Mouse (Mus musculus) megakaryocyte, embryonic 14.5 days (primary cell): ENCODE results near the gene Mettl3. TPM values are rescaled to one million over a fixed set of nuclear protein-coding genes. Genes with fewer than 3 reads are reported as not detected.

Experiments
- H3K27me3 ChIP-seq: replicated peaks from 2 replicates; pipeline ENCODE3; 2012; ENCODE audit warnings: inconsistent platforms
- H3K36me3 ChIP-seq: replicated peaks from 2 replicates; pipeline ENCODE3; 2012; ENCODE audit warnings: low read length, inconsistent platforms, mixed read lengths
- H3K4me1 ChIP-seq: 2 replicates; pipeline ENCODE4 v1.6.1; 2012; ENCODE audit warnings: inconsistent platforms
- H3K4me3 ChIP-seq: replicated peaks from 2 replicates; pipeline ENCODE3; 2012; ENCODE audit warnings: moderate library complexity, mild to moderate bottlenecking, inconsistent platforms
- H3K9me3 ChIP-seq: 2 replicates; pipeline ENCODE4 v1.6.1; 2012; ENCODE audit warnings: inconsistent platforms
- FLI1 ChIP-seq: IDR thresholded peaks from 2 replicates; pipeline ENCODE4 v1.6.1; 2012; ENCODE audit warnings: low read length, inconsistent platforms, mixed read lengths
- GATA1 ChIP-seq: IDR thresholded peaks from 3 replicates; pipeline ENCODE4 v1.6.1; 2012; ENCODE audit warnings: mixed read lengths, low read length, inconsistent platforms, borderline replicate concordance
- polyA plus RNA-seq: library from polyadenylated mRNA; stranded (reverse); fragments of >175 nt; gene quantifications from 2 replicates; pipeline ENCODE4 v1.2.3, GENCODE M21; 2012; ENCODE audit warnings: low replicate concordance; ENCODE audit not compliant: insufficient read depth

Mettl3 gene
- 2.5 TPM in 1 of 2 replicates, not detected in the other for polyA plus RNA-seq

DNA sequence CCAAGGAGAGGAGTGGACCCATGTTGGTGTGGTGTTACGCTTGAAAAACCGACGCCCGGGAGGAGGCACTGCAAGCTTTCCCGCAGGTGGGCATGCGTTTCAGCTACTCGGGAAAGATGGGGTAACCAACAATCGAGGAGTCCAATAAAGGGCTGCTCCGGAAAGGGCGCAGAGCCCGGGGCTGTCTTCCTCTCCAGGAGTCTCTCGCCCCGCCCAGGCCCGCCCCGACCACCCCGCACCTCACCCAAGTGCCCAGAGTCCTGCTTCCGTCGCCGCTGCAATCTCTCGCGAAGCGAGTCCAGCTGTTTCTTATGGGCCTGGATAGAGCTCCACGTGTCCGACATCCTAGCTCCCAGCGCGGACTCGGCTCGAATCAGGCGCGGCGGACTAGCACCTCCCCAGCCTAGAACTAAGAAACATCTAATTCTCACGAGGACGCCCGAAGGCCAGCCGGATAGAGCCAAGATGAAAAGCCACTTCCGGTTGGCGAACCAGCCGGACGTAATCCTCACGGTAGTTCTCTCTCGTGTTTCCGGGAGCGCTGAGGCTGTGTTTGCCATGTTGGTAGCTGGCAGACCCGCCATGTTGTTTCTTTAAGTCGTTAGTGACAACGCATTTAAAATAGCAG, at the start of gene Mettl3:
Gene Mettl3, minus strand, starts transcription at position 485 of the 628 bp plus-strand sequence.
- Histone ChIP-seq H3K4me1 (peaks cover 14% of the 10 kb centered on the region), H3K27me3 (no peaks in the 10 kb centered on the region), H3K36me3 (peaks cover 8% of the 10 kb centered on the region), H3K9me3 (no peaks in the 10 kb centered on the region), H3K4me3 (peak within 1 kb of the TSS; percentile 95)
- TF ChIP-seq FLI1 (peak; percentile 87; the same call in 1 of the 2 replicates), GATA1 (no peak)

DNA sequence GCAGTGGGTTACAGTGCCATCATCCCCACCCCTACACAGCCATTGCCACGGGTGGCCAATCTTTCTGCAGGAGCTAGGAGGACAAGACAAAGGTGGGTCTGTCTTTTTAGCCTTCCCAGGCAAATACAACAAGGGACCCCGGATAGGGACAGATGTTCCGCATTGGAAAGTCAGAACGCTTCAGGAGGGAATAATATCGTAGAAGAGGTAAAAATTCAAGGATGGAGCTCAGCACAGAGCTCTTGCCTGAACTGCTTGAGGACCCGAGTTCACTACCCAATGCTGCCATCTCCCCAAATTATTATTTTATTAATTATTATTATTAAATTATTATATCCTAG, 34.6 kb upstream of the Mettl3 start:
- TF ChIP-seq GATA1 (no peak), FLI1 (no peak)
- peaks cover 21% of the 10 kb centered on the region for H3K4me1 ChIP-seq
- peaks cover 9% of the 10 kb centered on the region for H3K27me3 ChIP-seq
- peaks cover 6% of the 10 kb centered on the region for H3K9me3 ChIP-seq
- no peak overlapping the region for H3K4me3 ChIP-seq
- no peaks in the 10 kb centered on the region for H3K36me3 ChIP-seq

DNA sequence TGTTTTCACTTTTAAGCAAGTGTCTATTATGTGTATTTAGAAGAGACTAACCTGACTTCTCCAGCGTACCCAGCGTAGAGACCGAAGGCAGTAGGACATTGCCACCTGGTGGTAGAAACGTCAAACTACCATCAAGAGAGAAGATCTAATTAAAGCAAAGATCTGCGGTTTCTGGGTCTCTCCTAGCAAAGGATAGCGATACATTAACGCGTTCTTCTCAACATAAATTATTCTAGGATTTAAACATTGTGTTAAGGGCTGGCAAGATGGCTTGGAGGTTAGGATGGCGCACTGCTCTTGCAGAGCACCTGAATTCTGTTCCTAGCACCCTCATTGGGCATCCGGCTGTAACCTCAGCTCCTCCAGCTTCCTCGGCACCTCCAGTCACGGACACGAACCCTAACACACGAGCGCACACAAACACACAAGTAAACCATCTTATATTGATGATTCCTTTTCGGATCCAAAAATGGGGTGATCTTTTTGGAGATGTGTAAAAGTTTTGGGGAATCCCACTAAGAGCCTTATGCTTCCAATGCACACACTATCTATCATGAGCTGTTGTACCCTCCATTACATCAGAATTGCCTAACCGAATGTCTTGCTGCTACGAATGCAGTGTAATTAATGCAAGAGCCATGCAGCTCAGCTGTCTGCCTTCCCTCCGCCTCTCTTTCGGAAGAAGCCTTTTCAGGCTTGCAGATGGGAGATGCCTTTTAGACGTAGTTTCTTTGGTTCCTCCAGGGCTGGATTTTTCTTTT, 34.0 kb upstream of the Mettl3 start:
- Histone ChIP-seq H3K4me1 (peaks cover 21% of the 10 kb centered on the region), H3K36me3 (no peaks in the 10 kb centered on the region), H3K4me3 (peak overlapping the region; percentile 79), H3K9me3 (0 out of 2 replicates have a peak, but pooled peaks cover under 1% of the 10 kb centered on the region), H3K27me3 (peaks cover 12% of the 10 kb centered on the region)
- TF ChIP-seq GATA1 (no peak), FLI1 (no peak)

DNA sequence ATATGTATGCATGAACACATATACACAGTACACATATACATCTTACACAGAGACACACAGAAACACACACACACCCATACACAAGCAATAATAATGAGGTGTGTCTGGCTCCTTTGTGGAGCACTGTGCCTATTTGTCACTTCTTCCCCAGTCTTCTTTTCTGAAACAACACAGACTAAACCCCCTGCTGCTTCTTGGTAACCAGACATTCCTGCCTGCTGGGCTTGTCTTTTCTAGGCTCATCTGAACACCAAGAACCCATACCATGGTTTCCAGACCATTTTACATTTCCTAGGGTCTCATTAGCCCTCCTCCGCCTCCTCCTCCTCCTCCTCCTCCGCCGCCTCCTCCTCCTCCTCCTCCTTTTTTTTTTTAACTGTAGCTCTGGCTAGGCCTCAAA, 27.2 kb upstream of the Mettl3 start:
- Histone ChIP-seq H3K4me3 (no peak overlapping the region), H3K9me3 (no peaks in the 10 kb centered on the region), H3K4me1 (peaks cover 15% of the 10 kb centered on the region), H3K27me3 (peaks cover 53% of the 10 kb centered on the region), H3K36me3 (no peaks in the 10 kb centered on the region)
- TF ChIP-seq GATA1 (no peak), FLI1 (no peak)

DNA sequence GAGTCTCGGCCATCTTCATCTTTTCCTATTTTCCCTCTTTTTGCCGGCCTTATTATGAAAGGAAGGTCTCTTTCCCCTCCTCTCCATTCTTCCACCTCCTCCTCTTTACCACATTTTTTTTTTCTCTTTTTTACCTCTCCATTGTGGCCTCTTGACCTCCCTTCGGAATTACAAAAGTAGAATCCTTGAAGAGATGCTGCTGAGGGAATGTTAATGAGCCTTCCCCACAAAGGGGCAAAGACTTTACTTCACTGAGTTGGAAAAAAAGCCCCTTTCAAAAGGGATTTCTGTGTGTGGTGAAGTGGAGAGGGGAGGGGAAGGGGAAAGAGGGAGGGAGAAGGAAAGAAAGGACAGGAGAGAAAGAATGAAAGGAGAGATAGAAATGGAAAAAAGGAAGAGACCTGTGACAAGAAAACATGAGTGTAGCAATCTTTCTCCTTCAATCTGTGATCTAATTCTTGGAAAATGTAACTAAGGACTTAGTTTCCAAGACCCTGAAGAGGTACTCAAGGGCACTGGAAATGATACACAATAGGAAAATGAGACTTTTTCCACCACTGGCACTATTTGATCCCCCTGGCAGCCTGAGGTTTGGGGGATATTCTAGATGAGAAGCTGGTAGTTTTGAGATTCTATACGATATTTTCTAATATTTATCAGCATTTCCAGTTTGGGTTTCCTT, 26.3 kb upstream of the Mettl3 start:
- H3K36me3 ChIP-seq: no peaks in the 10 kb centered on the region
- peaks cover 18% of the 10 kb centered on the region for H3K4me1 ChIP-seq
- no peaks in the 10 kb centered on the region for H3K9me3 ChIP-seq
- H3K27me3 ChIP-seq: peaks cover 63% of the 10 kb centered on the region
- TF ChIP-seq FLI1: no peak
- H3K4me3 ChIP-seq: no peak overlapping the region

DNA sequence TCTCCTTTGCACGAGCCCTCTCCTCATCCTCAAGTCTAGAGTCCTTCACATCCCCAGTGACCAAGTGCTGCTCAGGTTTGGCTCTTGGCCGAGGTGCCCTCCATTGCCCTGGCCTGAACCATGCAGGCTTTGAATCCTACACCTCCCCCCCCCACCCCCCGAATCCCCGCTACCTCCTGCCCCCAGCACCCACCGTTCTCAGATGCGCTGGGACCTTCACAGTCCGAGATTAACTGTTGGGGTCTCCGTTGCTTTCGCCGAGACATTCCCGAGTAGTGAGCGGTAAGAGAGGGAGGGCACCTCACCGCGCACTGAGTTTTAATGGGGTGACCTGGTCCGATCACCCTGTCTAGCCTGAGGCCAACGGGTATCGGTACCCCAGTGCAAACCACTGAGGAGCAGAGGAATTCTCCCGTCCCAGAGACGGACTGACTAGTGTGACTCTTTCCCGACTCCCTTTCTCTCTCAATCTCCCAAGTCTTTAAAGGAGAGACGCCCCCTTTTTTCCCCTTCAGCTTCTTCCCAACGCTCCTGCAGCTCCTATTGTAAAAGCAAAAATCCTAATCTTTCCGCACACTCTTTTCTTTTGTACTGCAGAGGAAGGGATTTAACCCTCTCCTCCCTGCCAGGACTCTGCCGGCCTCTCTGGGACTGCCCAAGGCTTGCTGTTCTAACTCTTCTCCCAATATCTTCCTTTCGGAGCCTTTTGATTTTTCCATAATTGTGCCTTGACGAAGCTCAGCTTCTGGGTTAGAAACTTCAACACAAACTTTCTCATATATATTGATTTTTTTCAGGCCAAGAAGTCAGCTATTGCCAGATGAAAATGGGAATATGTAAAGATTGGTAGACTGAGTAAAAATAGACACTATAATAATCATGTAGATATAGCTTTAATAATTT, 23.2 kb upstream of the Mettl3 start, which contains the start of gene Sall2:
Gene Sall2, minus strand, starts transcription at position 853 of the 903 bp plus-strand sequence.
- Histone ChIP-seq H3K9me3 (no peaks in the 10 kb centered on the region), H3K4me1 (peaks cover 17% of the 10 kb centered on the region), H3K36me3 (no peaks in the 10 kb centered on the region), H3K27me3 (peaks cover 75% of the 10 kb centered on the region), H3K4me3 (peak within 1 kb of the TSS; percentile 87)
- no peak for TF ChIP-seq GATA1
- TF ChIP-seq FLI1: no peak

DNA sequence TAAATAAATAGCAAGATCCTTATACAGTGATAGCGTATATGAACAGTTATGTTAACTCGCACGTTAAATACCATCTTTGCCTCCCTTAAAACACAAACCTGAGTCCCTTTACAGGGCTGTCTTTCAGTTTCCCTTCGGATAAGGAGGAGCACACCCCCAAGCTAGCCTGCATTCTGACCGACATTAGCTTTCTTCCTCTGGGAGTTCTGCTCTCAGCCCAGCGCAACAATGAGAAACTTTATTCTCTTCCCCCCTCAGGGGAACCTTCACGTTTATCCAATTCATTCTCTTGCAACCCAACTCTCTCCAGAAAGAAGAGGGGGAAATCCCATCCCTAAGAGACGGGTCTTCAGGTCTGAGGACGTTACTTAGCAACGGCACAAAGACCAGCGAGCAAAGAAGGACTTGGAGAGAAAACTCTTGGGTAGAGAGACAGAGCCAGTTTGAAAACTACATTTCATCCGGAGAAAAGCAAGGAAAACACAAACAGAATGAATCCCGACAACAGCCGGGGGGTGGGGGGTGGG, 22.5 kb upstream of the Mettl3 start:
- Histone ChIP-seq H3K4me3 (peak overlapping the region; percentile 87), H3K27me3 (peaks cover 78% of the 10 kb centered on the region), H3K4me1 (peaks cover 17% of the 10 kb centered on the region), H3K9me3 (no peaks in the 10 kb centered on the region), H3K36me3 (no peaks in the 10 kb centered on the region)
- TF ChIP-seq FLI1 (no peak), GATA1 (no peak)

DNA sequence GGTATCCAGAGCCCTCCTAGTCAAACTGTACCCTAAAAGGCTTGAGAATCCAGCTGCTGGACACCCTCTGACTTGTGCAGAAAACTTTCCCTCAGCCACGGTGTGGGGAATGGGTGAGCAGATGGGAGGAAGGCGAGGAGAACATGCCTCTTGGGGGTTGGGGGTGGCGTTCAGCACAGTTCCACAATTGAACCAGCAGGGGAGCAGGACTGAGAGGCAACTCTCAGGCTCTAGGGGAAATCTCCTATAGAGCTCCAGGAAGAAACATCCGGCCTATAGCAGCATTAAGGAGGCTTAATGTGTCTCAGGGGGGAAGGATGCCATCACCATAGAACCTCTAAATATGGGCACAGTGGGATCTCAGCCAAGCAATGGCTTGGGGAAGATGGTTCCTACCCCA, 21.0 kb upstream of the Mettl3 start:
- Histone ChIP-seq H3K9me3 (0 out of 2 replicates have a peak, but pooled peaks cover 3% of the 10 kb centered on the region), H3K4me3 (no peak overlapping the region), H3K4me1 (peaks cover 17% of the 10 kb centered on the region), H3K27me3 (peaks cover 72% of the 10 kb centered on the region), H3K36me3 (no peaks in the 10 kb centered on the region)
- TF ChIP-seq GATA1 (no peak), FLI1 (no peak)

DNA sequence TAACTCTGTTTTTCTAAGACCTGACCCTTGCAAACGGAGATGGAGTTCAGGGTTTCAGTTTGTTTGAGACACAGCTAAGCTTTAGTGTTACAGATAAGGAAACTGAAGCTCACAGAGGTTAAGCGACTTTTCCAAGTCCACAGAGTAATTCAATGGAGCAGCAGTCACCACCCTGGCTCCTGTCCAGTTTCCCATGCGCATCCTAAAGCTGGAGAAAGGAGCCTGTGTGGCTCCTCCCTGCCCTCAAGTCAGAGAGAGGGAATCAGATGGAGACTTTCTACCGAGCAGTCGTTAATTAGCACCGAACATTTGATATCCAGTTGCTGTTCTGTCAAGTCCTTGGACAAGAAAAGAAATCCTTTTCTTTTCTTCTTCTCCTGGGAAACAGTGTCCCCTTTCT, 14.4 kb upstream of the Mettl3 start:
- no peak for TF ChIP-seq GATA1
- TF ChIP-seq FLI1: no peak
- H3K27me3 ChIP-seq: peaks cover 56% of the 10 kb centered on the region
- H3K4me3 ChIP-seq: no peak overlapping the region
- H3K4me1 ChIP-seq: peaks cover 18% of the 10 kb centered on the region
- no peaks in the 10 kb centered on the region for H3K36me3 ChIP-seq
- H3K9me3 ChIP-seq: 0 out of 2 replicates have a peak, but pooled peaks cover 3% of the 10 kb centered on the region
